Mouse (Mus musculus) heart, adult 2 months (tissue): ENCODE data around the gene Capn9. TPM values are rescaled to one million over a fixed set of nuclear protein-coding genes. Genes with fewer than 3 reads are reported as not detected.

Experiments
- DNase-seq, 2 experiments: peaks; one replicate each; pipeline ENCODE4 v3.0.0; 2021
- H3K27ac ChIP-seq: fragments of 200-600 bp; 2 replicates; pipeline ENCODE4 v1.8.1; 2022
- H3K27me3 ChIP-seq: fragments of 200-500 bp; 2 replicates; pipeline ENCODE4 v1.6.1; 2012; ENCODE audit warnings: mild to moderate bottlenecking, low read length, inconsistent platforms, mixed read lengths; ENCODE audit not compliant: control insufficient read depth, insufficient read depth
- H3K36me3 ChIP-seq: fragments of 200-500 bp; 2 replicates; pipeline ENCODE4 v1.6.1; 2012; ENCODE audit warnings: low read length, inconsistent platforms; ENCODE audit not compliant: control insufficient read depth, insufficient read depth
- H3K4me1 ChIP-seq: fragments of 200-500 bp; 2 replicates; pipeline ENCODE4 v1.6.1; 2011; ENCODE audit warnings: low read length; ENCODE audit not compliant: control insufficient read depth, insufficient read depth
- H3K4me3 ChIP-seq: fragments of 200-600 bp; 2 replicates; pipeline ENCODE4 v1.8.1; 2022
- H3K79me2 ChIP-seq: fragments of 200-500 bp; replicated peaks from 2 replicates; pipeline ENCODE4 v1.6.1; 2012; ENCODE audit warnings: mild to moderate bottlenecking, inconsistent platforms, low read length, moderate library complexity, mixed read lengths; ENCODE audit not compliant: control insufficient read depth, insufficient read depth
- H3K9ac ChIP-seq: fragments of 200-500 bp; 2 replicates; pipeline ENCODE4 v1.6.1; 2012; ENCODE audit warnings: low read depth, mild to moderate bottlenecking, control low read depth, inconsistent platforms, low read length, mixed read lengths
- CTCF ChIP-seq: fragments of 200-600 bp; IDR thresholded peaks from 2 replicates; pipeline ENCODE4 v1.8.1; 2022; ENCODE audit warnings: antibody characterized with exemption, mild to moderate bottlenecking, moderate library complexity
- EP300 ChIP-seq: fragments of 200-500 bp; IDR thresholded peaks from 2 replicates; pipeline ENCODE4 v1.6.1; 2011; ENCODE audit warnings: low read depth, low read length, control low read depth; ENCODE audit not compliant: insufficient read depth
- POLR2A ChIP-seq: fragments of 200-500 bp; IDR thresholded peaks from 2 replicates; pipeline ENCODE4 v1.6.1; 2011; ENCODE audit warnings: mild to moderate bottlenecking, low read depth, low read length, control low read depth; ENCODE audit not compliant: insufficient read depth
- WGBS: fragments of 180-500 bp; shearing (Covaris S2); methylation state at CpG from one replicate; pipeline ENCODE4 v1.1.7; 2018; 5-methylcytosine and 5-hydroxymethylcytosine counted together
- intact Hi-C: fragments of 180-260 bp; cut with DNase I; formaldehyde crosslinking; loops from one replicate; pipeline ENCODE4 v1.15.1; 2025
- polyA plus RNA-seq: library from polyadenylated mRNA; depleted of rRNA; stranded (reverse); fragments of >200 nt; gene quantifications from 2 replicates; pipeline ENCODE4 v1.2.3, GENCODE M21; 2012
- total RNA-seq, 2 experiments: library from RNA; stranded (reverse); gene quantifications; 2 replicates each; pipeline ENCODE4 v1.2.3; 2021

Capn9 gene
- total and polyA plus RNA-seq, 3 experiments = not detected

GRCm38 (mm10) chr8:124651776-124652175 is 75.9 kb downstream of the Capn9 start:
- Histone ChIP-seq H3K4me3 (no peak overlapping the region), H3K9ac (no peak overlapping the region), H3K27me3 (no peaks in the 10 kb centered on the region), H3K4me1 (peaks cover 16% of the 10 kb centered on the region), H3K27ac (no peak overlapping the region), H3K79me2 (0 out of 2 replicates have a peak, but pooled peaks cover 4% of the 10 kb centered on the region), H3K36me3 (no peaks in the 10 kb centered on the region; the same call in 1 of the 2 replicates)
- WGBS = 79% methylated on average over 20 of the region's 20 CpGs
- DNase-seq = no peak
- TF ChIP-seq CTCF (no peak), POLR2A (no peak), EP300 (no peak)
- intact Hi-C loops = no loop called here

GRCm38 (mm10) chr8:124652546-124652945 is 76.6 kb downstream of the Capn9 start:
- TF ChIP-seq EP300 = no peak
- TF ChIP-seq POLR2A = no peak
- TF ChIP-seq CTCF = no peak
- Histone ChIP-seq H3K4me1 (peaks cover 18% of the 10 kb centered on the region), H3K36me3 (no peaks in the 10 kb centered on the region; the same call in 1 of the 2 replicates), H3K27me3 (no peaks in the 10 kb centered on the region), H3K4me3 (no peak overlapping the region), H3K27ac (peak overlapping the region; percentile 71), H3K79me2 (0 out of 2 replicates have a peak, but pooled peaks cover 4% of the 10 kb centered on the region), H3K9ac (no peak overlapping the region)
- 20% methylated on average over 4 of the region's 4 CpGs for WGBS
- DNase-seq = no peak
- intact Hi-C loops = no loop called here

GRCm38 (mm10) chr8:124653568-124654475 is 77.9 kb downstream of the Capn9 start:
- Histone ChIP-seq H3K79me2 (0 out of 2 replicates have a peak, but pooled peaks cover 4% of the 10 kb centered on the region), H3K27me3 (no peaks in the 10 kb centered on the region), H3K36me3 (no peaks in the 10 kb centered on the region; the same call in 1 of the 2 replicates), H3K4me1 (peaks cover 21% of the 10 kb centered on the region), H3K4me3 (no peak overlapping the region), H3K27ac (peak overlapping the region; percentile 71), H3K9ac (no peak overlapping the region)
- DNase-seq = peak in 1 of 2 experiments; percentile 30
- 39% methylated on average over 28 of the region's 28 CpGs for WGBS
- TF ChIP-seq CTCF (no peak), EP300 (0 out of 2 replicates have a peak, but pooled peaks have one; percentile 8), POLR2A (no peak)
- intact Hi-C loops = no loop called here

- Histone ChIP-seq H3K27me3 (no peaks in the 10 kb centered on the region), H3K4me3 (no peak overlapping the region), H3K4me1 (peaks cover 23% of the 10 kb centered on the region), H3K36me3 (peaks cover 10% of the 10 kb centered on the region), H3K9ac (no peak overlapping the region), H3K27ac (peak overlapping the region; percentile 63), H3K79me2 (0 out of 2 replicates have a peak, but pooled peaks cover 1% of the 10 kb centered on the region)
- 54% methylated on average over 7 of the region's 7 CpGs for WGBS
- TF ChIP-seq CTCF (no peak), POLR2A (no peak), EP300 (no peak)
- intact Hi-C loops = loop anchor here (2.0 kb wide), 1 partner anchor 13 kb away; no protein-coding TSS in a partner anchor
- no peak for DNase-seq
Observed at GRCm38 (mm10) chr8:124657961-124658360, 82.0 kb downstream of the Capn9 start.

- peaks cover 10% of the 10 kb centered on the region for H3K36me3 ChIP-seq
- H3K4me1 ChIP-seq = peaks cover 21% of the 10 kb centered on the region
- 20% methylated on average over 2 of the region's 2 CpGs for WGBS
- peak overlapping the region; percentile 63 for H3K27ac ChIP-seq
- 0 out of 2 replicates have a peak, but pooled peaks cover 1% of the 10 kb centered on the region for H3K79me2 ChIP-seq
- no peak overlapping the region for H3K9ac ChIP-seq
- H3K27me3 ChIP-seq = no peaks in the 10 kb centered on the region
- no peak overlapping the region for H3K4me3 ChIP-seq
- TF ChIP-seq EP300 (no peak), POLR2A (no peak), CTCF (no peak)
- intact Hi-C loops = loop anchor here (2.0 kb wide), 1 partner anchor 14 kb away; no protein-coding TSS in a partner anchor
- peak; percentile 76 to 84 for DNase-seq
Observed at GRCm38 (mm10) chr8:124658415-124658814, 82.5 kb downstream of the Capn9 start.
